Mouse (Mus musculus): ENCODE data around the gene Fbxo10. TPM values are rescaled to one million over a fixed set of nuclear protein-coding genes. Genes with fewer than 3 reads are reported as not detected.
A peak's percentile ranks its signal among the peaks of the same experiment; 100 is the strongest.
"Not testable (repeated sequence)": the region's sequence is repeated elsewhere in the genome, so short reads cannot be mapped to it uniquely, and the experiment has no call there.

Fbxo10 gene
- 10 to 100 TPM; 30.3 to 31.3 TPM for total RNA-seq (2021)

- intact Hi-C loops (cut with DNase I), result no loop called here
- peak; percentile 88 to 98 for DNase-seq (ENCODE audit: extremely low spot score in 1 of 2, low spot score in 2 of 2)
Observed at GRCm38 (mm10) chr4:45084021-45084894, at the start of gene Fbxo10. Gene Fbxo10, minus strand, starts transcription at chr4:45084604.

DNA sequence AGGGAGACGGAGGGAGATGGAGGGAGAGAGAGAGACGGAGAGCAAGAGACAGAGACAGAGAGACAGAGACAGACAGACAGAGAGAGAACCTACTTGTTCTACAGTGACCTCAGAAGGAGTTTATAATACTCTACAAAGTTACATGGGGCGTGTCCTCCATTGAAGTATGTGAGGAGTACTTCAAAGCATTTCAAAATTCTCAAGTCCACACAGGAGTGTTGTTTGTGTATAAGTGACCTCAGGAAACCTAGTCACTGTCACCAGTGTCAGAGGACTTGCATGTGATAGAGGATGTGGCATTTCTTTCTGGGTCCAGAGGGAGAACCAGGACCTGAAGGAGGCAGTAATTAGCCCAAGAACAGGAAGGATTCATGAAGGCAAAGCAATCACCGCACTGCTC lies 46.6 kb upstream of the Fbxo10 start:
- no peak for DNase-seq (ENCODE audit: extremely low spot score in 1 of 2, low spot score in 2 of 2)
- intact Hi-C loops (cut with DNase I), result no loop called here

- intact Hi-C loops (cut with DNase I), result no loop called here
- no peak for DNase-seq (ENCODE audit: extremely low spot score in 1 of 2, low spot score in 2 of 2)
Observed at GRCm38 (mm10) chr4:45121311-45121710, 36.9 kb upstream of the Fbxo10 start.

- DNase-seq (ENCODE audit: extremely low spot score in 1 of 2, low spot score in 2 of 2), result no peak
- intact Hi-C loops (cut with DNase I), result loop anchor here (5.0 kb wide), 1 partner anchor 174 kb away; no protein-coding TSS in a partner anchor
Observed at GRCm38 (mm10) chr4:45108456-45109110, 24.2 kb upstream of the Fbxo10 start.

DNA sequence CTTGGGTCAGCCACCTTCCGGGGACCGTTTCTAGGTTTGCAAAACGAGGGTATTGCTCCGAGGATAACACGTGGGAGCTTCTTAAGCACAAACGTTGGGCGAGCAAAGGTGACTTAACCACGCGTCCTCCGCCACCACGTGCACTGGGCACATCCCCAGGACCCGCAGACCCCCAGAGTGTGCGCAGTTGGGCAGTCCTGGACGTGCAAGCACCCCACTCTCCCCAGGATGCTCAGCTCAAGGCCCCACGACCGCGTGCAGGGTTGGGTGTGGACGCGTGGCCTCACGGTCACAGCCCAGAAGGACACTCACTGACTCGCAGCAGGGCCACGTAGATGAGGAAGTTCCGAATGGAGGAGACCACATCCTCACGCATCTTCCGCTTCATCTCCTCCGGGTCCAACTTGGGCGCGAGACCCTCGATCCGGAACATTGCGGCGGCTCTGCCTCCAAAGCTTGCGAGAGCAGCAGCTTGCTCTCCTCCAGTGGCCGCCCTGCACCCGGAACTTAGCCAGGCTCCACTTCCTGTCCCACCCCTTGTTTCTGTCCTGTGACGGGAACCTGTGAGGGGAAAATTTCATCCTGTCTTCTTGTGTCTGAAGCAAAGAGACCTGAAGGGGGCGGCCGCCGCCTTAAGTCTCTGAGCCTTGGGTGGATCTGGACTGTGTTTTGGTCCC lies 23.3 kb upstream of the Fbxo10 start, which contains the start of gene Tomm5:
Tomm5 (minus strand) TSS at position 514 of the 677 bp plus-strand sequence.
- peak; percentile 91 for DNase-seq (ENCODE audit: extremely low spot score in 1 of 2, low spot score in 2 of 2)
- intact Hi-C loops (cut with DNase I), result loop anchor here (5.0 kb wide), 1 partner anchor 175 kb away; no protein-coding TSS in a partner anchor

GRCm38 (mm10) chr4:45107066-45107465 lies 22.7 kb upstream of the Fbxo10 start:
- intact Hi-C loops (cut with DNase I), result loop anchor here (5.0 kb wide), 1 partner anchor 175 kb away; no protein-coding TSS in a partner anchor

GRCm38 (mm10) chr4:45106409-45106808 lies 22.0 kb upstream of the Fbxo10 start:
- no peak for DNase-seq (ENCODE audit: extremely low spot score in 1 of 2, low spot score in 2 of 2)
- intact Hi-C loops (cut with DNase I), result loop anchor here (5.0 kb wide), 1 partner anchor 176 kb away; no protein-coding TSS in a partner anchor

More at GRCm38 (mm10) chr4:45107066-45107465, 22.7 kb upstream of the Fbxo10 start:
- no peak for DNase-seq (ENCODE audit: extremely low spot score in 1 of 2, low spot score in 2 of 2)

DNA sequence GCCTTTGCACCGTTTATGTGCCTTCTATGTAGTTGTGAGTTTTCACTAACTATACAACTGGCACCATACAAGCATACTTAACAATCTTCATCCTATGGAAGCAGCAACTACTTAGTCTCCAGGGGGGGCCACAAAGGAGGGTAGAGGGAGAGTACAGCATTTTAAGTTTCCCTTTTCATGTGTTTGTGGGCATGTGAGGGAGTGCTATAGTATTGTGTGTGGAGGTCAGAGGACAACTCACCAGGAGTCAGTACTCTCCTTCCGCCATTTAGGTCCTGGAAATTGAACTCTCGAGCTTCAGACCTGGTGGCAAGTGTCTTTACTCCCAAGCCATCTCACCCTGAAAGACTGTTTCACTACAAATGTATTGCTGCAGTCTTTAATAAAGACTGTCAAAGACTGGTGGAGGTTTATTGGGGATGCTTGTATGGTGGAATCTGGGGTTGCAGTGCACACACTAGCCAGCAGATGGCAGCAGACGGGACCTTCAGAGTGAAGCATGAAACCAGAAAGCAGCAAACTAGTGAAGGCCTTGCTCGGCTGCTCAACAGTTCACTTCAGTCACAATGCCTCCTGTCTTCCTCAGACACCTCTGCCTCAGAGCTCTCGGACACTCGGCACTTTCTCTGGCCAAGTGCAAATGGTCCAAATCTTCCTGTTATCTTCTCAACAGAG lies 12.9 kb upstream of the Fbxo10 start:
- DNase-seq (ENCODE audit: extremely low spot score in 1 of 2, low spot score in 2 of 2), result peak; percentile 57 to 67
- intact Hi-C loops (cut with DNase I), result no loop called here

DNA sequence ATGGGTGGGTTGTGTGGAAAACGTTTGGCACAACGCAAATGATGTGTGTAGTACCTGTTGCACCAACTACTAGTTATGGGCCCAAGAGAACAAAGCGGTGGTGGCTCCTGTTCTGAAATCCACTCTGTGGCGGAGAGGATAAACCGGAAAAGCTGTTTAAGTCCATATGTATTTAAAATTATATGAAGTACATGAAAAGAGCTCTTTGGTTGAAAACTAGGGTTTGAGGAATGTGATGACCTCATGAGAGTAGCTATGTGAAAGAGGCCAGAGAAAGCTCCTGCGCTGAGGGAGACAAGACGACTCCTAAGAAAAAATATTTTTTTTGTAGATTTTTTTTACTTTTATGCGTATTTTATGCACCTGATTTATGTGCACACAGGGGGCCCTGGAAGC lies 489 bp upstream of the Fbxo10 start:
- DNase-seq (ENCODE audit: extremely low spot score in 1 of 2, low spot score in 2 of 2), result no peak
- intact Hi-C loops (cut with DNase I), result no loop called here

- no peak for DNase-seq (ENCODE audit: extremely low spot score in 1 of 2, low spot score in 2 of 2)
- intact Hi-C loops (cut with DNase I), result no loop called here
Observed at GRCm38 (mm10) chr4:45083487-45083886, 917 bp downstream of the Fbxo10 start.

- intact Hi-C loops (cut with DNase I), result no loop called here
Observed at GRCm38 (mm10) chr4:45082951-45083350, 1.5 kb downstream of the Fbxo10 start.

DNA sequence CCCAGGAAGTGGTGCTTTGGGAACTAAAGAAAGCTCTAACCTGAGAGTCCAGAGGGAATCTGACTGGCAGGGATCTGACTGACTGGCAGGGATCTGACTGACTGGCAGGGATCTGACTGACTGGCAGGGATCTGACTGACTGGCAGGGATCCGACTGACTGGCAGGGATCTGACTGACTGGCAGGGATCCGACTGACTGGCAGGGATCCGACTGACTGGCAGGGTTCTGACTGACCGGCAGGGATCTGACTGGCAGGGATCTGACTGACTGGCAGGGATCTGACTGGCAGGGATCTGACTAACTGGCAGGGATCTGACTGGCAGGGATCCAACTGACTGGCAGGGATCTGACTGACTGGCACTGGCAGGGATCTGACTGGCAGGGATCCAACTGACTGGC lies 3.4 kb downstream of the Fbxo10 start:
- intact Hi-C loops (cut with DNase I); DNase-seq (ENCODE audit: extremely low spot score in 1 of 2, low spot score in 2 of 2): not testable (repeated sequence)

More at GRCm38 (mm10) chr4:45082951-45083350, 1.5 kb downstream of the Fbxo10 start:
- no peak for DNase-seq (ENCODE audit: extremely low spot score in 1 of 2, low spot score in 2 of 2)

DNA sequence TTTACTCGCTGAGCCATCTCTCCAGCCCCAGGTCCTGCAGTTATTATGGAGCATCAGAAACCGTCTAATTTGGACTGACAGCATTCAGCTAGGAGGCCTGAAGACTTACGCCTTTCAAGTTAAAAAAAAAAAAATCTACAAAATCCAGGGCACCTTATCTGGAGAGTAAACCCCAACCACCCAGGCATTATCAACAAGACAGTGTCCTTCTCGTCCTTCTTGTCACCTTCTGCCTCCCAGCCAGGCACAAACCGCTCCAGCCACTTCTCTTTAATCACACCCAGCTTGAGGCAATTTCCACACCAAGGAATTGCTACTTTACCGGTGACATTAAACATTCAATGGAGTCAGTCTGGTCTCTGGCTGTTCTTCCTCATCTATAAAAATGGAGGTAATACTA lies 10.9 kb downstream of the Fbxo10 start:
- DNase-seq (ENCODE audit: extremely low spot score in 1 of 2, low spot score in 2 of 2), result no peak
- intact Hi-C loops (cut with DNase I), result no loop called here

DNA sequence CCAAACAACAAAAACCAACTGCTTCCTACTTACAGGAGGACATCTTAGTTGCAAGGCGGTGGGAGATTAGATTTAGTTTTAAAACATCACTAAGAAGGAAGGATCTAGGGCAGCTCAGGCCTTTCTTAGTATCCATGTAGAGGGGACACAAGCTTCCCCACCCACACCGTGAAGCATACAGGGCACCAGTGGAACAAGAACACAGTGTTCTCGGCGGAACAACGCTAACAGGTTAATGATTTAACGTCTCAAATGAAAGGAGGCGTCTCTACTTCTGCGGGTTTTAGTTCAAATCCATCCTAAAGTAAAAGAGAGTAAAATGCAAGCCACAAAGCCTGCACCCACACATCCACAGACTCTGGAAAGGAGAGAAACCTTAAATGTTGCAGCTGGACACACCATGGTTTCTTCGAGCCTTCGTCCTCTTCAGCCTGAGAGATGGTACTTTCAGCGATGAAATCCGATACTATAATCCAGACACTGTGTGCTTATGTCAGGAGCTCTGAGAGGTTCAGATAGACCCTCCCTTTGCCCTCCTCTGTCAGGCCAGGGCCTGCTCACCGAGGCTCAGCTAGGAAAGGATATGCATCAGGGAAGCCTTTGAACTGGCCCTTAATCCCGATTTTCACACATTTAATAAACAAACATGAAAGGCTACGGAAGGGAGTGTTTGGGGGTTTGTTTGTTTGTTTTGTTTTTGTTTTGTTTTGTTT lies 12.0 kb downstream of the Fbxo10 start:
- intact Hi-C loops (cut with DNase I), result no loop called here
- DNase-seq (ENCODE audit: extremely low spot score in 1 of 2, low spot score in 2 of 2), result no peak

GRCm38 (mm10) chr4:45067742-45068141 lies 16.7 kb downstream of the Fbxo10 start:
- intact Hi-C loops (cut with DNase I), result no loop called here
- no peak for DNase-seq (ENCODE audit: extremely low spot score in 1 of 2, low spot score in 2 of 2)

- intact Hi-C loops (cut with DNase I), result no loop called here
- DNase-seq (ENCODE audit: extremely low spot score in 1 of 2, low spot score in 2 of 2), result no peak
Observed at GRCm38 (mm10) chr4:45066036-45066730, 18.2 kb downstream of the Fbxo10 start.

GRCm38 (mm10) chr4:45064577-45064976 lies 19.8 kb downstream of the Fbxo10 start:
- intact Hi-C loops (cut with DNase I), result no loop called here
- no peak for DNase-seq (ENCODE audit: extremely low spot score in 1 of 2, low spot score in 2 of 2)
